Mouse (Mus musculus) spleen, adult 2 months (tissue): Measurements from ENCODE around the gene Pdzph1. TPM values are rescaled to one million over a fixed set of nuclear protein-coding genes. Genes with fewer than 3 reads are reported as not detected.

Experiments used
- DNase-seq, 2 experiments: peaks; one replicate each; pipeline versions ENCODE4 v3.0.0 to v3.0.0-alpha.2; 2012 to 2021; ENCODE audit warnings: low spot score in 2 of 2, low read depth in 1 of 2
- H3K27ac ChIP-seq: fragments of 200-500 bp; 2 replicates; pipeline ENCODE4 v1.5.1; 2012; ENCODE audit warnings: low read length, inconsistent platforms; ENCODE audit not compliant: insufficient read depth
- H3K27me3 ChIP-seq: fragments of 200-500 bp; 2 replicates; pipeline ENCODE4 v1.6.1; 2012; ENCODE audit warnings: mild to moderate bottlenecking, moderate library complexity, low read length, inconsistent platforms; ENCODE audit not compliant: control insufficient read depth, insufficient read depth
- H3K36me3 ChIP-seq: fragments of 200-500 bp; 2 replicates; pipeline ENCODE4 v1.6.1; 2012; ENCODE audit warnings: mild to moderate bottlenecking, low read length, inconsistent platforms; ENCODE audit not compliant: control insufficient read depth, insufficient read depth
- H3K4me1 ChIP-seq: fragments of 200-500 bp; 2 replicates; pipeline ENCODE4 v1.6.1; 2011; ENCODE audit warnings: inconsistent platforms; ENCODE audit not compliant: control insufficient read depth, insufficient read depth, insufficient read length
- H3K4me3 ChIP-seq: fragments of 200-500 bp; 2 replicates; pipeline ENCODE4 v1.5.1; 2011; ENCODE audit warnings: mild to moderate bottlenecking, inconsistent platforms; ENCODE audit not compliant: insufficient read depth, insufficient read length; ENCODE audit errors: extremely low read depth
- CTCF ChIP-seq: fragments of 200-500 bp; IDR thresholded peaks from 2 replicates; pipeline ENCODE4 v1.5.1; 2011; ENCODE audit warnings: mild to moderate bottlenecking, inconsistent platforms; ENCODE audit not compliant: insufficient read depth, insufficient read length, insufficient replicate concordance; ENCODE audit errors: extremely low read depth
- POLR2A ChIP-seq: fragments of 200-500 bp; IDR thresholded peaks from 2 replicates; pipeline ENCODE4 v1.6.1; 2011; ENCODE audit warnings: low read depth, low read length, inconsistent platforms
- WGBS: fragments of 180-500 bp; shearing (Covaris S2); methylation state at CpG from one replicate; pipeline ENCODE4 v1.1.7; 2018; 5-methylcytosine and 5-hydroxymethylcytosine counted together
- polyA plus RNA-seq: library from polyadenylated mRNA; depleted of rRNA; stranded (reverse); fragments of >200 nt; gene quantifications from 2 replicates; pipeline ENCODE4 v1.2.3, GENCODE M21; 2012

Pdzph1 gene
- polyA plus RNA-seq, 1 experiment, result 0.19 TPM

GRCm38 (mm10) chr17:58923316-58923866 lies 67.8 kb downstream of the Pdzph1 start:
- TF ChIP-seq POLR2A (no peak), CTCF (no peak)
- no peak for DNase-seq
- Histone ChIP-seq H3K27ac (no peak overlapping the region), H3K36me3 (no peaks in the 10 kb centered on the region), H3K4me1 (no peaks in the 10 kb centered on the region), H3K27me3 (no peaks in the 10 kb centered on the region), H3K4me3 (no peak overlapping the region)
- 80% methylated on average over 7 of the region's 7 CpGs for WGBS

GRCm38 (mm10) chr17:58922821-58923220 lies 68.4 kb downstream of the Pdzph1 start:
- Histone ChIP-seq H3K36me3 (no peaks in the 10 kb centered on the region), H3K4me3 (no peak overlapping the region), H3K27ac (no peak overlapping the region), H3K27me3 (no peaks in the 10 kb centered on the region), H3K4me1 (no peaks in the 10 kb centered on the region)
- 12% methylated on average over 2 of the region's 2 CpGs for WGBS
- DNase-seq, result no peak
- no peak for TF ChIP-seq CTCF

GRCm38 (mm10) chr17:58919927-58920326 lies 71.2 kb downstream of the Pdzph1 start:
- TF ChIP-seq CTCF, result no peak
- no peak for TF ChIP-seq POLR2A
- H3K36me3 ChIP-seq, result no peaks in the 10 kb centered on the region
- no peaks in the 10 kb centered on the region for H3K4me1 ChIP-seq
- no peak overlapping the region for H3K4me3 ChIP-seq
- 86% methylated on average over 4 of the region's 4 CpGs for WGBS
- H3K27ac ChIP-seq, result no peak overlapping the region
- H3K27me3 ChIP-seq, result no peaks in the 10 kb centered on the region
- DNase-seq, result no peak

- Histone ChIP-seq H3K27me3 (no peaks in the 10 kb centered on the region), H3K4me1 (no peaks in the 10 kb centered on the region), H3K4me3 (no peak overlapping the region), H3K36me3 (no peaks in the 10 kb centered on the region), H3K27ac (no peak overlapping the region)
- no peak for DNase-seq
- 22% methylated on average over 8 of the region's 8 CpGs for WGBS
- TF ChIP-seq POLR2A (no peak), CTCF (no peak)
These were observed 72.1 kb downstream of the Pdzph1 start for GRCm38 (mm10) chr17:58919061-58919460.

- no peak for DNase-seq
- TF ChIP-seq POLR2A, result no peak
- TF ChIP-seq CTCF, result no peak
These were observed 72.6 kb downstream of the Pdzph1 start for GRCm38 (mm10) chr17:58918539-58918938.

GRCm38 (mm10) chr17:58911564-58911963 lies 79.6 kb downstream of the Pdzph1 start:
- DNase-seq, result no peak
- H3K4me3 ChIP-seq, result no peak overlapping the region
- H3K27me3 ChIP-seq, result no peaks in the 10 kb centered on the region
- H3K4me1 ChIP-seq, result no peaks in the 10 kb centered on the region
- WGBS, result 78% methylated on average over 7 of the region's 7 CpGs
- TF ChIP-seq POLR2A (no peak), CTCF (no peak)
- H3K36me3 ChIP-seq, result no peaks in the 10 kb centered on the region
- H3K27ac ChIP-seq, result no peak overlapping the region

More at GRCm38 (mm10) chr17:58918539-58918938, 72.6 kb downstream of the Pdzph1 start:
- Histone ChIP-seq H3K4me3 (no peak overlapping the region), H3K27me3 (no peaks in the 10 kb centered on the region), H3K27ac (no peak overlapping the region), H3K4me1 (no peaks in the 10 kb centered on the region), H3K36me3 (no peaks in the 10 kb centered on the region)
- 82% methylated on average over 3 of the region's 3 CpGs for WGBS

GRCm38 (mm10) chr17:58909061-58909661 lies 82.0 kb downstream of the Pdzph1 start:
- no peak for DNase-seq
- no peaks in the 10 kb centered on the region for H3K36me3 ChIP-seq
- no peak overlapping the region for H3K27ac ChIP-seq
- 40% methylated on average over 8 of the region's 8 CpGs for WGBS
- H3K4me1 ChIP-seq, result no peaks in the 10 kb centered on the region
- H3K4me3 ChIP-seq, result no peak overlapping the region
- TF ChIP-seq CTCF (no peak), POLR2A (no peak)
- no peaks in the 10 kb centered on the region for H3K27me3 ChIP-seq
